ENCODE assay signal across 20 mouse cellular contexts in genomic region chr2:118383387-118383786, GRCm38 (mm10). TPM values are rescaled to one million over a fixed set of nuclear protein-coding genes. Genes with fewer than 3 reads are reported as not detected.
A peak's percentile ranks its signal among the peaks of the same experiment; 100 is the strongest.
DNase-seq lines count a peak whose midpoint lies in the region; ATAC-seq and TF ChIP-seq lines count a peak whose summit lies in the region.
"Had no signal": no experiment of that assay in that cellular context is flagged by ENCODE, and none has a peak within 500 bp of the region (broad histone marks: within the 10 kb centered on the region; RNA-seq: fewer than 3 reads in every experiment).

No protein-coding gene starts in this region.

- H3K4me1 ChIP-seq in intestine, embryonic 14.5 days (replicated peaks; ENCODE audit: control insufficient read depth, insufficient read depth, low read length) = no peaks in the 10 kb centered on the region
- no peaks in the 10 kb centered on the region for H3K4me1 ChIP-seq in intestine, embryonic 16.5 days (ENCODE audit: control insufficient read depth, insufficient read depth, low read length)
- no peaks in the 10 kb centered on the region for H3K4me1 ChIP-seq in lung, postnatal 0 days (ENCODE audit: insufficient read depth, low read depth, low read length)
- H3K4me1 ChIP-seq in embryonic facial prominence, embryonic 10.5 days = peaks cover 7% of the 10 kb centered on the region
- H3K4me1 ChIP-seq: limb, embryonic 12.5 days had no signal

- DNase-seq in intestine, embryonic 14.5 days (ENCODE audit: low spot score) = peak; percentile 48
- DNase-seq in lung, postnatal 0 days (ENCODE audit: low spot score) = no peak
- no peak for DNase-seq in lung, postnatal 14 days
- peak; percentile 53 for DNase-seq in ES-CJ7 (ENCODE audit: low read depth, low spot score)
- DNase-seq in embryonic facial prominence, embryonic 10.5 days (ENCODE audit: low spot score) = peak; percentile 13
- DNase-seq in embryo, embryonic 10.5 days (ENCODE audit: low spot score) = no peak
- DNase-seq: adrenal gland, postnatal 36 days; cerebellum, adult 18-20 months; cerebellum, postnatal 36 days; gastrocnemius, postnatal 25 days; kidney, adult 8-10 months; liver, embryonic 13.5 days; lung, postnatal 10 days; thymus, postnatal 36 days had no signal

- H3K9ac ChIP-seq in intestine, embryonic 14.5 days (ENCODE audit: low read length) = no peak overlapping the region
- H3K9ac ChIP-seq in intestine, embryonic 16.5 days (ENCODE audit: low read depth, low read length) = no peak overlapping the region
- H3K9ac ChIP-seq in lung, postnatal 0 days (replicated peaks; ENCODE audit: low read depth) = no peak overlapping the region
- H3K9ac ChIP-seq: hindbrain, embryonic 15.5 days; limb, embryonic 12.5 days; liver, embryonic 13.5 days had no signal

- no peak overlapping the region for H3K27ac ChIP-seq in intestine, embryonic 14.5 days (ENCODE audit: low read depth)
- H3K27ac ChIP-seq in intestine, embryonic 16.5 days (ENCODE audit: low read length) = no peak overlapping the region
- H3K27ac ChIP-seq in lung, postnatal 0 days (ENCODE audit: low read length) = no peak overlapping the region
- no peak overlapping the region for H3K27ac ChIP-seq in embryonic facial prominence, embryonic 10.5 days (replicated peaks)
- H3K27ac ChIP-seq: hindbrain, embryonic 15.5 days; limb, embryonic 12.5 days; liver, embryonic 13.5 days had no signal

- H3K4me3 ChIP-seq in intestine, embryonic 14.5 days (ENCODE audit: low read depth, low read length) = no peak overlapping the region
- H3K4me3 ChIP-seq in intestine, embryonic 16.5 days (ENCODE audit: low read length) = no peak overlapping the region
- no peak overlapping the region for H3K4me3 ChIP-seq in lung, postnatal 0 days (ENCODE audit: low read depth, low read length)
- H3K4me3 ChIP-seq in embryonic facial prominence, embryonic 10.5 days = no peak overlapping the region
- H3K4me3 ChIP-seq: erythroblast, embryonic 14.5 days; hindbrain, embryonic 15.5 days; limb, embryonic 12.5 days; liver, embryonic 13.5 days had no signal

- 0 out of 2 replicates have a peak, but pooled peaks cover 2% of the 10 kb centered on the region for H3K27me3 ChIP-seq in intestine, embryonic 14.5 days (replicated peaks; ENCODE audit: control insufficient read depth, insufficient read depth, low read length)
- no peaks in the 10 kb centered on the region for H3K27me3 ChIP-seq in intestine, embryonic 16.5 days (replicated peaks; ENCODE audit: control insufficient read depth, insufficient read depth, low read length)
- H3K27me3 ChIP-seq in lung, postnatal 0 days (replicated peaks; ENCODE audit: insufficient read depth, low read length) = no peaks in the 10 kb centered on the region
- H3K27me3 ChIP-seq in embryonic facial prominence, embryonic 10.5 days (replicated peaks; ENCODE audit: low read depth, poor library complexity, severe bottlenecking) = no peaks in the 10 kb centered on the region; the same call in 1 of the 2 replicates
- H3K27me3 ChIP-seq: hindbrain, embryonic 15.5 days; limb, embryonic 12.5 days had no signal

- no peak overlapping the region for H3K4me2 ChIP-seq in intestine, embryonic 14.5 days (ENCODE audit: low read length)
- no peak overlapping the region for H3K4me2 ChIP-seq in intestine, embryonic 16.5 days (ENCODE audit: low read depth, low read length)
- no peak overlapping the region for H3K4me2 ChIP-seq in lung, postnatal 0 days (replicated peaks; ENCODE audit: low read depth, low read length)
- H3K4me2 ChIP-seq: hindbrain, embryonic 15.5 days; limb, embryonic 12.5 days; liver, embryonic 13.5 days had no signal

- peak; percentile 35 for TF ChIP-seq CTCF in lung, postnatal 0 days (IDR thresholded peaks at IDR 0.05)

- no peak for TF ChIP-seq EP300 in lung, postnatal 0 days (IDR thresholded peaks at IDR 0.05)

- ATAC-seq in intestine, embryonic 14.5 days (replicated peaks; ENCODE audit: low FRiP score, low TSS enrichment, low read depth) = no peak
- ATAC-seq in intestine, embryonic 16.5 days = no peak
- ATAC-seq in lung, postnatal 0 days = no peak
- no peak for ATAC-seq in activated CD4-positive, CD25-positive, alpha-beta regulatory T cell, adult 4 months
- ATAC-seq: forebrain, embryonic 14.5 days had no signal

- WGBS in intestine, embryonic 14.5 days = 64% methylated on average over 5 of the region's 5 CpGs
- 73% methylated on average over 5 of the region's 5 CpGs for WGBS in intestine, embryonic 16.5 days
- 65% methylated on average over 5 of the region's 5 CpGs for WGBS in lung, postnatal 0 days
- 68% methylated on average over 5 of the region's 5 CpGs for WGBS in embryonic facial prominence, embryonic 10.5 days

- H3K9me3 ChIP-seq in intestine, embryonic 14.5 days (ENCODE audit: control insufficient read depth, low read length) = no peaks in the 10 kb centered on the region
- no peaks in the 10 kb centered on the region for H3K9me3 ChIP-seq in intestine, embryonic 16.5 days (ENCODE audit: control insufficient read depth, low read length)
- no peaks in the 10 kb centered on the region for H3K9me3 ChIP-seq in lung, postnatal 0 days (ENCODE audit: low read length)
- no peaks in the 10 kb centered on the region for H3K9me3 ChIP-seq in embryonic facial prominence, embryonic 10.5 days
- H3K9me3 ChIP-seq: hindbrain, embryonic 15.5 days; limb, embryonic 12.5 days; liver, embryonic 13.5 days had no signal

- no peaks in the 10 kb centered on the region for H3K36me3 ChIP-seq in intestine, embryonic 14.5 days (ENCODE audit: control insufficient read depth, insufficient read depth, low read length)
- H3K36me3 ChIP-seq in intestine, embryonic 16.5 days (ENCODE audit: control insufficient read depth, insufficient read depth, low read length) = no peaks in the 10 kb centered on the region
- H3K36me3 ChIP-seq in lung, postnatal 0 days (ENCODE audit: insufficient read depth, low read length) = no peaks in the 10 kb centered on the region
- H3K36me3 ChIP-seq in embryonic facial prominence, embryonic 10.5 days (replicated peaks) = no peaks in the 10 kb centered on the region
- H3K36me3 ChIP-seq: hindbrain, embryonic 15.5 days; limb, embryonic 12.5 days; liver, embryonic 13.5 days had no signal

RNA-seq across cellular contexts. Expression of gene Eif2ak4, which starts 5.0 kb away (rescaled TPM):
- polyA plus RNA-seq in intestine, embryonic 14.5 days (2014; fragmentation: Nextera tagmentation; extraction: Ambion mirVana) = 14.0 and 15.0 TPM in 2 replicates
- polyA plus RNA-seq in intestine, embryonic 16.5 days (2015; fragmentation: Nextera tagmentation; extraction: Ambion mirVana) = 9.0 and 9.5 TPM in 2 replicates
- polyA plus RNA-seq in lung, postnatal 0 days (2015; fragmentation: Nextera tagmentation; extraction: Ambion mirVana) = 5.2 and 6.2 TPM in 2 replicates
- 13.9 and 14.4 TPM in 2 replicates for polyA plus RNA-seq in embryonic facial prominence, embryonic 10.5 days (2016; fragmentation: Nextera tagmentation; extraction: Ambion mirVana)
- polyA plus RNA-seq in activated CD4-positive, CD25-positive, alpha-beta regulatory T cell, adult 4 months (2017; shearing (Covaris generic)) = 1 to 10 TPM; 2.0 to 2.7 TPM

RNA-seq across cellular contexts. Expression of gene Gpr176, which starts 10.2 kb away (rescaled TPM):
- 0.22 and 0.30 TPM in 2 replicates for polyA plus RNA-seq in intestine, embryonic 14.5 days (2014; fragmentation: Nextera tagmentation; extraction: Ambion mirVana)
- 0.35 and 0.42 TPM in 2 replicates for polyA plus RNA-seq in intestine, embryonic 16.5 days (2015; fragmentation: Nextera tagmentation; extraction: Ambion mirVana)
- polyA plus RNA-seq in lung, postnatal 0 days (2015; fragmentation: Nextera tagmentation; extraction: Ambion mirVana) = 0.18 and 0.26 TPM in 2 replicates
- polyA plus RNA-seq in embryonic facial prominence, embryonic 10.5 days (2016; fragmentation: Nextera tagmentation; extraction: Ambion mirVana) = 0.16 and 0.17 TPM in 2 replicates
- under 1 TPM in 1 of 2 experiments, not detected in 1; 0.11 TPM for polyA plus RNA-seq in activated CD4-positive, CD25-positive, alpha-beta regulatory T cell, adult 4 months (2017; shearing (Covaris generic))
- polyA plus RNA-seq: erythroblast, embryonic 14.5 days had no signal

Comparison
In these comparisons a context has a peak if more than half of its experiments do, and no peak if none do; other contexts are left out.
1. DNase-seq: peak in intestine, embryonic 14.5 days (single experiment), ES-CJ7 (single experiment) and embryonic facial prominence, embryonic 10.5 days (single experiment); none in lung, postnatal 0 days (single experiment), lung, postnatal 14 days (single experiment) and embryo, embryonic 10.5 days (single experiment).